Mouse (Mus musculus) CH12.LX (cell line): ENCODE results near the gene Coq2.

Source experiments
- CTCF ChIP-seq, 2 experiments: IDR thresholded peaks in 1 of 2; conservative IDR thresholded peaks in 1 of 2; 2 replicates each; pipeline ENCODE4 v1.5.1; 2011 to 2012; ENCODE audit warnings: low read depth in 2 of 2, low read length in 2 of 2, improper control_type of control experiment in 1 of 2, inconsistent platforms in 1 of 2, mild to moderate bottlenecking in 1 of 2, moderate library complexity in 1 of 2
- KAT2A ChIP-seq: IDR thresholded peaks from 2 replicates; pipeline ENCODE4 v1.6.1; 2012; ENCODE audit warnings: low read length, improper control_type of control experiment, inconsistent platforms; ENCODE audit not compliant: insufficient replicate concordance
- NELFE ChIP-seq: IDR thresholded peaks from 2 replicates; pipeline ENCODE4 v1.6.1; 2011; ENCODE audit warnings: low read depth, low read length, improper control_type of control experiment
- POLR2A ChIP-seq: IDR thresholded peaks from 2 replicates; pipeline ENCODE4 v1.6.1; 2011; ENCODE audit warnings: low read depth, mild to moderate bottlenecking, improper control_type of control experiment, low read length
- USF1 ChIP-seq: IDR thresholded peaks from 2 replicates; pipeline ENCODE4 v1.6.1; 2014; ENCODE audit warnings: low read depth, mild to moderate bottlenecking, inconsistent platforms, low read length, improper control_type of control experiment
- ZC3H11A ChIP-seq: IDR thresholded peaks from 2 replicates; pipeline ENCODE4 v1.6.1; 2012; ENCODE audit warnings: low read depth, mild to moderate bottlenecking, inconsistent platforms, low read length, improper control_type of control experiment

DNA sequence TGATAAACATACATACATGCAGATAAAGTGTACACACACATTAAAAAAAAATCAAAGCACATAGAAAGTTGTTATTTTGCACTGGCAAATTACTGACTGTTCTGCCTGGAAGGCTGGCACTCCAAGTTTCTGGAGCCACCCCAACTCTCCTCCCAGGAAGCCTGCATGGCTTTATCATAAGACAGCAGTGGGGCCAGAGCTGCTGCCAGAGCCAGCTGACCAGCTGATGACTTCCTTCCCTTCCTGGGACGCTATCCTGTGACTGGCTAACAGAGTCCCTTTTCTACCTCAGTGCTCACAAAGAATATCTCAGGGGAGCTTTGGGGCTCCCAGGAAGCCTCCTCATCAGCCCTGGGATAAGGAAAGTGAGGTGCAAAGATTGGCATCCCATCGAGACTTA is 35.1 kb upstream of the Coq2 start:
- TF ChIP-seq CTCF (conservative IDR thresholded peaks at IDR 0.05 in 1 of 2, IDR thresholded peaks at IDR 0.05 in 1 of 2; ENCODE audit: low read depth in 2 of 2, low read length in 2 of 2) (no peak), NELFE (no peak), ZC3H11A (no peak), POLR2A (no peak), KAT2A (no peak), USF1 (no peak)
